Mouse (Mus musculus): ENCODE measurements around the gene Eea1. TPM values are rescaled to one million over a fixed set of nuclear protein-coding genes. Genes with fewer than 3 reads are reported as not detected.
A peak's percentile ranks its signal among the peaks of the same experiment; 100 is the strongest.
"Not testable (repeated sequence)": the region's sequence is repeated elsewhere in the genome, so short reads cannot be mapped to it uniquely, and the experiment has no call there.

Eea1 gene
- total RNA-seq, 4 experiments from 2014 or later, result 30.4 to 36.9 (median 30.9) TPM

DNA sequence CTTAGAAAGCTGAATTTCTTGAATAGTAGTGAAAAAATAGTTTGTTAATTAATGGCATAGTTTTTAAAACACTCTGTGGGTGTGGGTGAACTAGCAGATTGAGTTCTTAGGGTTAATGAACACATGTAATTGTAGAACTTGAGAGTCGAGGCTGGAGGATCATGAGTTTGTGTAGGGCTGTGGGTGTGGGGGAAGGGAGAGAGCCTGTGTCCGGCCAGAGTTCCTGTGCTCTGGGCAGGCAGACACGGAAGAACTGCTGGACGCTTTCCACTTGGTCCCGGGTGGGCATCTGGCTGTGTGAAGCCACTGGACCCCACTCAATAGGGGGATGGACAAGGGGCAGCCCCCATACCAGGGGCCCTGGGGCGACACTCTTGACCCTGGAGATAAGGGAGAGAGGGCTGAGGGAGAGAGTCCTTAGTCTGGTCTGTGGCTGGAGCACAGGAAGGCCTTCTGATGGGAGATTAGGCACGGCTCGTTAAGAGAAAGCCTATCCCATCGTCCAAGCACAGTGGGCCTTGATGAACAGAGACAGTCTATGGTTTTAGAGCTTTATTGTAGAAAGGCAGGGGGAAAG, 107.6 kb downstream of the Eea1 start:
- no peak for DNase-seq (ENCODE audit: low spot score)

DNA sequence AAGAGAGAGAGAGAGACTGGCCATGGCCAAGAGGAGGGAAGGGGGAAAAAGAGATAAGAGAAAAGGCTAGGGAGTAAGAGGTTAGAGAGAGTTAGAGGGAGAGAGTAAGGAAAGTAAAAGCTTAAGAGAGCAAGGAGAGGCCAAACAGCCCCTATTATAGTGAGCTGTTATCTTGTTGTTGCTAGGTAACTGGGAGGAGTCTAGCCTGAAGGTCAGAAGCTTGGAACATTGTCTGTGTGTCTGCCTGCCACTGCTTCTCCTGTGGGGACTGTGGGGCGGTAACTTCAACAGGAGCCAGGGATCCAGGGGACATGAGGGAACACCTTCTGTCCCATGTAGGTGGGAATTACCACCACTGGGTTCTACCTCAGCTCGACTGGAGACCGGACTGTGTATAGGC, 108.1 kb downstream of the Eea1 start:
- DNase-seq (ENCODE audit: low spot score), result no peak

- DNase-seq (ENCODE audit: low spot score), result no peak
Observed at GRCm38 (mm10) chr10:96067347-96067746, 126.9 kb downstream of the Eea1 start.

DNA sequence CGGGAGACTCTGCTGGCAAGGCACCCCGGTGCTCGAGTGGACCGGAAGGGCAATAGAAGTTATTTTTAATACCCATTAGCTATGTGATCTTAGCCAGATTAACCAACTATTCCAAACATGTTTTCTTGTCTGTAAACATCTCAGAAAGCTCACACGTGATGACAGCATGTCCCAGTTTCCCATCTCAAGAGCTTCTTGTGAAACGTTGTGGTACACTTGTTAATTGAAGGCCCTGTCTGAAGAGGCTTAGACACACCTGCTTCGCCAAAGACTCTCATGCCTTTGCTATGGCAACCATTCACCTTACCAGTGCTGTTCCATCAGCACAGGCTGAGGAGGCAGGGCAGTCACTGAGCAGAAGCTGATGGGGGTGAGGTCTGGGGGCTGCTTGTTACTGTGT, 133.9 kb downstream of the Eea1 start:
- DNase-seq (ENCODE audit: low spot score), result no peak

- DNase-seq (ENCODE audit: low spot score), result no peak
Observed at GRCm38 (mm10) chr10:96075403-96075802, 135.0 kb downstream of the Eea1 start.

DNA sequence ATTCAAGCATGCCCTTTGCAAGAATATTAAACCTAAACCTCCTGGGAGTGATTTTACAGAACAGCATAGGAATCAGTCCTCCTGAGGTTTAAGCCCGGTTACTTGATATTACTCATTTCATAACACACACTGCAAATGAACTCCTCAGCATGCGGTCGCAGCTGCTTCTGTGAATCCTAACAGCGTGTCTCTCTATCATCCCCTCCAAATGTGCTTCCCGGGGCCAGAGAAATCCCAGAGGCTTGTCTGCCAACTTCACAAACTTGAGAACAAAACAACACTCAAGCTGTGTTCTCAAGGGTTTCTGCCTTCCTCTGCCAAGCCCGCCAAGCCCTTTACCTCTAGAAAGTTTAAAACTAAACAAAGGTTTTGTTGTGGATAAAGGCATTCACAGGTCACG, 135.4 kb downstream of the Eea1 start:
- DNase-seq (ENCODE audit: low spot score), result peak; percentile 7

GRCm38 (mm10) chr10:96076461-96076860, 136.0 kb downstream of the Eea1 start:
- DNase-seq (ENCODE audit: low spot score), result no peak

GRCm38 (mm10) chr10:96077480-96078066, 137.1 kb downstream of the Eea1 start:
- DNase-seq (ENCODE audit: low spot score), result not testable (repeated sequence)

DNA sequence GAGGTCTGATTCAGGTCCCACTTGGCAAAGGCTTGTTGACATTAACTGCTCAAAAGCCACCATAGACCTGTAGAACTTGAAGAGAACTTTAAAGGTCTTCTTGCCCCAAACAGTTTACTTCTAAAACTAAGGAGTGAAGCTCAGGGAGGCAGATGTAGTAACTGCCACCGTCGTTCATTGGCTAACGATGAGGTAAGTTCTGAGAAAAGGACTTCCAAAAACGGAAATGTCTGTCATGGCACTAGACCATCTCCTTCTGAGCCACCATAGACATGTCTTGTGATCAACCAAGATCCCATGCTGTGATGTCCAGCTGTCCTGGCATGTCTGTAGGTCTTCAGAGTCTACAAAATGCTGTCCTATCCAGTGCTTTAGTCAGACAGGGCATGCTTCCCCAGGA, 139.4 kb downstream of the Eea1 start:
- DNase-seq (ENCODE audit: low spot score), result no peak

- DNase-seq (ENCODE audit: low spot score), result peak; percentile 16
Observed at GRCm38 (mm10) chr10:96080440-96081381, 140.3 kb downstream of the Eea1 start.

DNA sequence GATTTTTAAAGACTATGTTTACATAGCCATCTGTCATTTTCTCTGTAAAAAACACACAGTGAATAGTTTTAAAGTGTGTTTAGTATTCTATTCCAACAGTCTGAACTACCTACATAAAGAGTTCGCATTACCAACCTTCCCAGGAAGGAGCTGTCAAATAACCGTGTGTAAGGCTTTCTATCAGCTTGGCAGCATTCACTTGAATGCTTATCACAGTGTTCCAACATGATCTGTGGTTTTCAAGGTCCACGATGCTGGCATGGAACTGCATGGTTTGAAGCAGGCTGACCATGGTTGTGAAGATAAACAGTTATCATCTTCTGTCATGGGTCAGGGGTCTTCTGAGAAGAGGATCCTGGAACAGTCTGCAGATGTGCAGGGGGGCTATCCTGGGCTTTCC, 141.8 kb downstream of the Eea1 start:
- DNase-seq (ENCODE audit: low spot score), result no peak

DNA sequence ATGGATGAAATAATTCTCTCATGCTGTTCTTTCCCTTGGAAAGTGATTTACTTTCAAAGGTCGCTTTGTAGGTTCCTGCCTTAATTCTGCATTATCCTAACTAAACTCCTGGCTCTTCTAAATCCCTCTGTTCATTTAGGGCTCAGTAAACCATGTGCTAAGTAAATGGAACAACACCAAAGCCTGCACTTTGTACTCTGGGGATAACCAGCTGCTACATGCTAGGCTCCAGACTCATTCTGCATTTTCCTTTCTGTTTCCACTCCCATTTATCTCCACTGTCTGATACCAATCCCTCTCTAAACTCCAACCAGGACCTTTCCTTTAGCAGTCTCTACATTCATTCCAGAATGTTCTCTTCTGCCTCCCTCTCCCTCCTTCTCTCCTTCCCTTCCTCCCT, 149.3 kb downstream of the Eea1 start:
- DNase-seq (ENCODE audit: low spot score), result no peak

DNA sequence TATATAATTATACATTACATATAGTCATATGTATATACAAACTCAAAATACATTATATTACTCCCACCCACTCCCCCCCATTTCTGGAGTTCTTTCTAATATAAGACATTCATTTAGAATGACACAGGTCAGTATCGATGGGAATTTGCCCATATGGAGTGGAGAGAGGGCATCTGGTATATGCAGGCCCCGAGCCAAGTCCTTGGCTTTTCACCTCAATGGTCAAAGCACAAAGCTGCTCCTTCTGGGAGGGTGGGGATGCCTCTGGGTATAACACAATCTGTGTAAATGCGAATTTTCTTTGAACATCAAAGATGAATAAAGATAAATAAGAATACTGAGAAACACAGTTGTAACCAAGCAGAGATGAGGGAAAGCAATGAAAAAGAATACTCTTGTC, 149.9 kb downstream of the Eea1 start:
- no peak for DNase-seq (ENCODE audit: low spot score)

- DNase-seq (ENCODE audit: low spot score), result no peak
Observed at GRCm38 (mm10) chr10:96093890-96094531, 153.6 kb downstream of the Eea1 start.

- no peak for DNase-seq (ENCODE audit: low spot score)
Observed at GRCm38 (mm10) chr10:96094559-96094958, 154.1 kb downstream of the Eea1 start.

Other genes starting within 250 kb of the Eea1 start
- gene Gm33543, start 97.7 kb upstream of the Eea1 start, total RNA-seq (2022), result 1 to 10 TPM; 2.6 to 5.4 (median 4.0) TPM
- gene Gm5426, start 196.0 kb downstream of the Eea1 start, total RNA-seq (2022), result not detected